Mouse (Mus musculus): Measurements from ENCODE around the gene Tph2.

Tph2 gene

GRCm38 (mm10) chr10:115184697-115185096 is at the start of gene Tph2:
TSS of gene Tph2 (minus strand) at chr10:115185022.
- peak; percentile 78 for DNase-seq (ENCODE audit: low read depth, low spot score)

DNA sequence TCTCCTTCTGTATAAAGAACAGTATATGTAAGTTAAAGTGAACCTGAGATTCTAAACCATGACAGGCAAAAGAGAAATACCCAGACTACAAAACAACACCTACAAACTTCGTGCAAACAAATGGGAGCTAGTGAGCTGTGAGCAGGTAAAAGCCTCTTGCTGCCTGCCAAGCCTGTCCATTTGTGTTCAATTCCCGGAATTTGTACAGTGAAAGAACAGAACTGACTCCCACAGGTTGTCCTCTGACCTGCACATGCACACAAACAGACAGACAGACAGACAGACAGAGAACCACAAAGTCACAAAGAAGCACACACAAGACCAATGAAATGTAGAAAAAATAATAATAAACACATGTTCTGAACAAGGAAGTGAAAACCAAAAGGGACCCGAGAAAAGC is 49.0 kb upstream of the Tph2 start:
- DNase-seq (ENCODE audit: low read depth, low spot score) = no peak

- peak; percentile 39 for DNase-seq (ENCODE audit: low read depth, low spot score)
Measured at GRCm38 (mm10) chr10:115232513-115232912, 47.7 kb upstream of the Tph2 start.

DNA sequence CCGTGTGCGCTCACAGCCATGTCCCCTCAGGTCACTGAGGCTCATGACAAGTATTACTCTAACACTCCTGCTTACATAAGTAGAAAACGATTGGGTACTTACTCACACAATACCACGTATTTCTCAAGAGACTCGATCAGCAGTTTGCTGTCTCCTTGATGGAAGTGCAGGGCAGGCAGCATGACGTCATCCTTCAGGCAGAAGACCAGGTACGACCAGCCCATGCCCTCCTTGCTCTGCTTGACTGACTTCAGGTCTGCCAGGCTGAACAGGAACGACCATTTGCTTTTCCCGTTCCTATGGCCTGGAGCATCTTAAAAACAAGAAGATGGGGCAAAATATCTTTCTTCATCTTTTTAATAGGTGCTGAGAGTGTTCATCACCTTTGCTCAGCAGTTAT is 44.2 kb upstream of the Tph2 start:
- no peak for DNase-seq (ENCODE audit: low read depth, low spot score)

GRCm38 (mm10) chr10:115226586-115226985 is 41.8 kb upstream of the Tph2 start:
- no peak for DNase-seq (ENCODE audit: low read depth, low spot score)

- no peak for DNase-seq (ENCODE audit: low read depth, low spot score)
Measured at GRCm38 (mm10) chr10:115223845-115224244, 39.0 kb upstream of the Tph2 start.

- DNase-seq (ENCODE audit: low read depth, low spot score) = no peak
Measured at GRCm38 (mm10) chr10:115212916-115213580, 28.2 kb upstream of the Tph2 start.

- no peak for DNase-seq (ENCODE audit: low read depth, low spot score)
Measured at GRCm38 (mm10) chr10:115205825-115206224, 21.0 kb upstream of the Tph2 start.

GRCm38 (mm10) chr10:115205284-115205683 is 20.5 kb upstream of the Tph2 start:
- DNase-seq (ENCODE audit: low read depth, low spot score) = no peak

DNA sequence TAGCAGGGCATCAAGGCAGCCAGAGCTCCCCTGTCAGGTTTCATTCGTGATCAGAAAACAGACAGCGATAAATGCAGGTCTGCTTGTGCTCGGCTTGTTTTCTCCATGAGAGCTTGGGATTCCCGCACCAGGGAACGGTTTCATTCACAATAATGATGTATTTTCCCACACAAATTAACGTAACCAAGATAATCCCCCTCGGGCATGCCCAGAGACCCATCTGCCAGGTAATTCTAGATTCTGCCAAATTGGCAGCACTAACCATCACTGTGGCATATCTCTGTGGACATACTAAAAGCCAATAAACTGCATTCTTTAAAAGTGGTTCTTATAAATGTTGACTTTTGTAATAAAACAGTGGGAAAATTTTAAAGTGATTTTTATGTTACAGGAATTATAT is 6.4 kb upstream of the Tph2 start:
- DNase-seq (ENCODE audit: low read depth, low spot score) = no peak

DNA sequence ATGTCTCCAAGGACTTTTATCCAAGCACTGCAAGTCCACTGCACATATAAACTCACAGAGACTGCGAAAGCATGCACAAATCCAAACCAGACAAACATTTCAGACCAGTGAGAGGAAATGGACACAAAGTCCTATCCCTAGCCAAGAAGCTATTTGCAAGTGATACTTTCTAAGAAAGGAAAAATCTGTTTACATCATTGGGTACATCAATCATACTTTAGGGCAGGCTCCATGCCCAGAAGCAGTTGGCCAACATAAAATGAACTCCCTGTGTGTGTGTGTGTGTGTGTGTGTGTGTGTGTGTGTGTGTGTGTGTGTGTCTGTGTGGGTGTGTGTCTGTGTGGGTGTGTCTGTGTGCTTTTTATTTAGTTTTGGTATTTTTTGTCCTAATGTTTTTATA is 2.6 kb upstream of the Tph2 start:
- peak; percentile 20 for DNase-seq (ENCODE audit: low read depth, low spot score)

GRCm38 (mm10) chr10:115181034-115181433 is 3.8 kb downstream of the Tph2 start:
- no peak for DNase-seq (ENCODE audit: low read depth, low spot score)

GRCm38 (mm10) chr10:115178019-115178418 is 6.8 kb downstream of the Tph2 start:
- DNase-seq (ENCODE audit: low read depth, low spot score) = peak; percentile 18

GRCm38 (mm10) chr10:115175591-115175991 is 9.2 kb downstream of the Tph2 start:
- no peak for DNase-seq (ENCODE audit: low read depth, low spot score)

- no peak for DNase-seq (ENCODE audit: low read depth, low spot score)
Measured at GRCm38 (mm10) chr10:115173336-115173735, 11.5 kb downstream of the Tph2 start.

DNA sequence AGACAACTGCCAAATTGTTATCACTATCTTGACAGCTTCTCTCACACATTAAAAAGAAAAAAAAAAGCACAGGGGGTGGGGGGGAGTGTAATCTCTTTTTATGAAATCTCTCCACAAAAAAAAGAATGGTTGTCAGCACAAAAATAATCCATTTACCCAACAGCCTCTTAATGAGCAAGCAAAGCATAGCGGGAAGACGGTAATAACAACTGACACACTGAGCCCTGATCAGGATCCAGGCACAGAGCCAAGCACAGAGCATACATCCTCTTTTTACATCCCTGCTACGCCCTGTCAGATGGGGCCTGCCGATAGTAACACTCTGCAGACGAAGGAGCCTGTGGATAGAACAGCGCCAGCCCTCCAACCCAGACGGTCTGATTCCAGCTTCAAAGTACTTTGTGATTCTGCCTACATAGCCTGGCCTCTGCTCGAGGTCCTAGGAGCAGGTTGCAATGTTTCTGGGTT is 13.4 kb downstream of the Tph2 start:
- DNase-seq (ENCODE audit: low read depth, low spot score) = no peak

DNA sequence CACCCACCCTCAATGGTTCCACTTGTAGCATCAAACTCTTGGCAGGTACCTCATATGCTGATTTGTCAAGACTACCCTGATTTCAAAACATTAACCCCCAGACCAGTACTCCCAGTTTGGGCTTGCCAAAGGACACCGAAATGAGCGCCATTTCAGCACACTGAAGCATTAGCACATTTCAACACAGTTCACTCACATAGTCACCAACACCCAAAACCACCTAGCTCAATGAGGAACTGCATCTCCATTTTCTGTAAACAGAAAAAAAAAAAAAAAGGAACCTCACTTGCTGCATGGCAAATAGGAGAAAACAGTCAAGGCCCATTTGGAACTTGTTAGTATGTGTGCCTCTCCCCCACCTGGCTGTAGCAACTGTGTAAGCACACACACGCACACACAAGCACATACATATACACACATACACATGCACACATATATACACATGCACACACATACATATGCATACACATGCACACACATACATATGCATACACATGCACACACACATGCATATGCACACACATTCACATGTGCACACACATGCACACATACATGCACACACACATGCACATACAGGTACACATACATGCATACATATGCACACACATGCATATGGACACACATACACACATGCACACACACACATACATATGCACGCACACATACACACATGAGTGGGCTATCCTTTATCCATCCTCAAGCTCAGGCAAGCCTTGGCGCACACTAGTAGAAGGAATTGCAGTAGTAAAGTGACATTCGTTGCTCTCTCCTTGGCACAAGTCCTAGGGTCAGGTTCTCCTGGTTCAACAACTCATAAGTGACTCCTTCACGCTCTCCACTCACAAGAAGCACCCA is 14.1 kb downstream of the Tph2 start:
- no peak for DNase-seq (ENCODE audit: low read depth, low spot score)

- no peak for DNase-seq (ENCODE audit: low read depth, low spot score)
Measured at GRCm38 (mm10) chr10:115169410-115169809, 15.4 kb downstream of the Tph2 start.

DNA sequence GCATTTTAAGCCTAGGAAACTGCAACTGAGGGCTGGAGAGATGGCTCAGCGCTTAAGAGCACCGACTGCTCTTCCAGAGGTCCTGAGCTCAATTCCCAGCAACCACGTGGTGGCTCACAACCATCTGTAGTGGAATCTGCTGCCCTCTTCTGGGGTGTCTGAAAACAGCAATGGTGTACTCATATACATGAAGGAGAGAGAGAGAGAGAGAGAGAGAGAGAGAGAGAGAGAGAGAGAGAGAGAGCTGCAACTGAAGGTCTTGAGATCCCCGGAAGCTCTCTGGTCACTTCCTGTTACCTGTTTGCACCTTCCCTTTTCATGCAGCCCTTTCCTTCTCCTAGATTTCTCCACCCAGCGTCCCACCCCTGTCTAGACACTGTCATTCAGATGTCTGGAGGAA is 24.5 kb downstream of the Tph2 start:
- peak; percentile 3 for DNase-seq (ENCODE audit: low read depth, low spot score)

- DNase-seq (ENCODE audit: low read depth, low spot score) = peak; percentile 40
Measured at GRCm38 (mm10) chr10:115147308-115147707, 37.5 kb downstream of the Tph2 start.

- no peak for DNase-seq (ENCODE audit: low read depth, low spot score)
Measured at GRCm38 (mm10) chr10:115146257-115146898, 38.4 kb downstream of the Tph2 start.

DNA sequence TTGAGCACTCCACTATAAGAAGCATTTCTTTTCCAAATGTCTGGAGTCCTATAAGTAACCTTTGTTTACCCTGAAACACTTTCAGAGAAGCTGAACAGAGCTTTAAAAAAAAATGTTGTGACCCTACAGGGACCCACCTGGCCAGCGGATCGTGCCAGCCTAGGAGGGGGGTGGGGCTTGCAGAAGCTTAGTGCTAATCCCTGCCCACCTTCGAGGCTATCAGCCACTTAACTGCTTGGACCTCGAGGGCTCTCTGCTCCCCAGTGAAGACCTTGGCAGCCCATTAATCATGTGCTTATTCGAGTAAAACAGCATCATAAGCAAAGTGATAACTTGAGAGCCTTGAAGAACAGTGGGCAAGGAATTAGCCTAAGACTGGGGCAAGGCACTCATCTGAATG is 40.3 kb downstream of the Tph2 start:
- DNase-seq (ENCODE audit: low read depth, low spot score) = no peak
